Mouse (Mus musculus) limb, embryonic 14.5 days (tissue): Measurements from ENCODE around the gene Amtn. TPM values are rescaled to one million over a fixed set of nuclear protein-coding genes. Genes with fewer than 3 reads are reported as not detected.
"Not testable (repeated sequence)": the region's sequence is repeated elsewhere in the genome, so short reads cannot be mapped to it uniquely, and the experiment has no call there.

ENCODE experiments used
- ATAC-seq: fragments of 200-750 bp; cut with Nextera tagmentation; 2 replicates; pipeline ENCODE4 v1.8.0; 2017; ENCODE audit warnings: low read depth, moderate number of reproducible peaks, moderate TSS enrichment; ENCODE audit not compliant: low FRiP score
- DNase-seq: peaks from one replicate; pipeline ENCODE4 v3.0.0-alpha.2; 2015; ENCODE audit warnings: low spot score
- H3K27ac ChIP-seq: fragments of 300-500 bp; sonication (generic); replicated peaks from 2 replicates; pipeline ENCODE4 v1.5.1; 2014; ENCODE audit warnings: low read depth, mild to moderate bottlenecking, low read length, moderate library complexity, mixed read lengths
- H3K27me3 ChIP-seq: fragments of 300-500 bp; sonication (generic); 2 replicates; pipeline ENCODE4 v1.6.1; 2014; ENCODE audit warnings: low read length, mixed read lengths; ENCODE audit not compliant: control insufficient read depth, insufficient read depth
- H3K36me3 ChIP-seq: fragments of 300-500 bp; sonication (generic); 2 replicates; pipeline ENCODE4 v1.6.1; 2014; ENCODE audit warnings: mild to moderate bottlenecking, low read length, moderate library complexity, mixed read lengths; ENCODE audit not compliant: control insufficient read depth, insufficient read depth
- H3K4me1 ChIP-seq: fragments of 300-500 bp; sonication (generic); 2 replicates; pipeline ENCODE4 v1.6.1; 2014; ENCODE audit warnings: antibody characterized with exemption, low read length, mixed read lengths; ENCODE audit not compliant: control insufficient read depth, insufficient read depth
- H3K4me2 ChIP-seq: fragments of 300-500 bp; sonication (generic); replicated peaks from 2 replicates; pipeline ENCODE4 v1.6.1; 2014; ENCODE audit warnings: low read depth, mild to moderate bottlenecking, low read length, moderate library complexity; ENCODE audit not compliant: severe bottlenecking
- H3K4me3 ChIP-seq: fragments of 300-500 bp; sonication (generic); replicated peaks from 2 replicates; pipeline ENCODE4 v1.5.1; 2014; ENCODE audit warnings: low read length
- H3K9ac ChIP-seq: fragments of 300-500 bp; sonication (generic); 2 replicates; pipeline ENCODE4 v1.6.1; 2014; ENCODE audit warnings: mild to moderate bottlenecking, low read depth, low read length, moderate library complexity; ENCODE audit not compliant: severe bottlenecking
- H3K9me3 ChIP-seq: fragments of 300-500 bp; sonication (generic); 2 replicates; pipeline ENCODE4 v1.6.1; 2016; ENCODE audit warnings: low read length; ENCODE audit not compliant: control insufficient read depth
- POLR2A ChIP-seq: fragments of 200-500 bp; IDR thresholded peaks from 2 replicates; pipeline ENCODE4 v1.8.0; 2012; ENCODE audit warnings: inconsistent platforms, mild to moderate bottlenecking, moderate library complexity, borderline replicate concordance; ENCODE audit not compliant: insufficient read depth, insufficient read length; ENCODE audit errors: extremely low read depth
- WGBS: fragments of 180-500 bp; shearing (Covaris S2); extraction: QIAGEN DNeasy Blood & Tissue Kit; methylation state at CpG from one replicate; pipeline ENCODE4 v1.1.7; 2014; 5-methylcytosine and 5-hydroxymethylcytosine counted together
- polyA plus RNA-seq, 2 experiments: library from polyadenylated mRNA; depleted of rRNA in 1 of 2; stranded (reverse) in 1 of 2; unstranded in 1 of 2; fragments of >200 nt; fragmentation: Nextera tagmentation in 1 of 2; extraction: Ambion mirVana in 1 of 2; gene quantifications; 2 replicates each; pipeline versions ENCODE4 v1.2.1 to v1.2.3; 2012 to 2014

The Amtn gene
- polyA plus RNA-seq, 2 experiments = 1.3 to 6.5 TPM

GRCm38 (mm10) chr5:88398581-88398980 is 22.7 kb downstream of the Amtn start:
- ATAC-seq = no peak

GRCm38 (mm10) chr5:88399849-88400248 is 23.9 kb downstream of the Amtn start:
- Histone ChIP-seq H3K4me2 (no peak overlapping the region), H3K27me3 (no peaks in the 10 kb centered on the region), H3K27ac (no peak overlapping the region), H3K9me3 (no peaks in the 10 kb centered on the region), H3K4me3 (no peak overlapping the region), H3K9ac (no peak overlapping the region), H3K4me1 (no peaks in the 10 kb centered on the region), H3K36me3 (no peaks in the 10 kb centered on the region)
- peak; percentile 81 for DNase-seq
- ATAC-seq = peak; percentile 55; the same call in 1 of the 2 replicates
- no peak for TF ChIP-seq POLR2A
- 7% methylated on average over 6 of the region's 6 CpGs for WGBS

More at GRCm38 (mm10) chr5:88398581-88398980, 22.7 kb downstream of the Amtn start:
- DNase-seq = no peak
- H3K9me3 ChIP-seq = no peaks in the 10 kb centered on the region
- H3K4me2 ChIP-seq = no peak overlapping the region
- no peak overlapping the region for H3K27ac ChIP-seq
- H3K4me3 ChIP-seq = no peak overlapping the region
- H3K9ac ChIP-seq = no peak overlapping the region
- no peaks in the 10 kb centered on the region for H3K36me3 ChIP-seq
- WGBS = 75% methylated on average over 5 of the region's 5 CpGs
- no peaks in the 10 kb centered on the region for H3K4me1 ChIP-seq
- H3K27me3 ChIP-seq = no peaks in the 10 kb centered on the region
- no peak for TF ChIP-seq POLR2A

- Histone ChIP-seq H3K4me1 (no peaks in the 10 kb centered on the region), H3K9ac (no peak overlapping the region), H3K36me3 (no peaks in the 10 kb centered on the region), H3K4me3 (no peak overlapping the region), H3K27me3 (no peaks in the 10 kb centered on the region), H3K4me2 (no peak overlapping the region), H3K9me3 (no peaks in the 10 kb centered on the region), H3K27ac (no peak overlapping the region)
- WGBS = 67% methylated on average over 3 of the region's 3 CpGs
- no peak for TF ChIP-seq POLR2A
- no peak for DNase-seq
- ATAC-seq = no peak
Measured at GRCm38 (mm10) chr5:88401464-88401863, 25.6 kb downstream of the Amtn start.

GRCm38 (mm10) chr5:88420319-88421065 is 44.6 kb downstream of the Amtn start:
- 86% methylated on average over 8 of the region's 8 CpGs for WGBS

GRCm38 (mm10) chr5:88424892-88425291 is 49.0 kb downstream of the Amtn start:
- not testable (repeated sequence) for DNase-seq, H3K27me3 ChIP-seq, H3K4me1 ChIP-seq, H3K4me3 ChIP-seq, H3K4me2 ChIP-seq, H3K36me3 ChIP-seq, H3K27ac ChIP-seq, H3K9ac ChIP-seq, H3K9me3 ChIP-seq, ATAC-seq
- 50% methylated on average over 2 of the region's 2 CpGs for WGBS

More at GRCm38 (mm10) chr5:88420319-88421065, 44.6 kb downstream of the Amtn start:
- no peak overlapping the region for H3K4me3 ChIP-seq
- H3K4me1 ChIP-seq = no peaks in the 10 kb centered on the region
- H3K9me3 ChIP-seq = no peaks in the 10 kb centered on the region
- DNase-seq = no peak
- no peak overlapping the region for H3K9ac ChIP-seq
- H3K27ac ChIP-seq = no peak overlapping the region
- TF ChIP-seq POLR2A = no peak
- no peak overlapping the region for H3K4me2 ChIP-seq
- no peak for ATAC-seq
- H3K27me3 ChIP-seq = no peaks in the 10 kb centered on the region
- H3K36me3 ChIP-seq = no peaks in the 10 kb centered on the region

GRCm38 (mm10) chr5:88426753-88427152 is 50.8 kb downstream of the Amtn start:
- H3K4me3 ChIP-seq = no peak overlapping the region
- TF ChIP-seq POLR2A = no peak
- ATAC-seq (no peak), DNase-seq (peak; percentile 29)
- H3K4me1 ChIP-seq = no peaks in the 10 kb centered on the region
- no peak overlapping the region for H3K27ac ChIP-seq
- no peak overlapping the region for H3K4me2 ChIP-seq
- no peak overlapping the region for H3K9ac ChIP-seq
- H3K36me3 ChIP-seq = no peaks in the 10 kb centered on the region
- WGBS = 31% methylated on average over 1 of the region's 1 CpGs
- no peaks in the 10 kb centered on the region for H3K9me3 ChIP-seq
- no peaks in the 10 kb centered on the region for H3K27me3 ChIP-seq

Other genes starting within 250 kb of the Amtn start
- not detected in 2 replicates for gene Gm11115, start 222.0 kb upstream of the Amtn start, polyA plus RNA-seq (2012; rRNA removed)
- not detected in 2 replicates for gene Gm11115, start 222.0 kb upstream of the Amtn start, polyA plus RNA-seq (2014; fragmentation: Nextera tagmentation; extraction: Ambion mirVana)
- gene Gm7714, start 107.2 kb upstream of the Amtn start, polyA plus RNA-seq (2012; rRNA removed) = not detected in 2 replicates
- gene Gm7714, start 107.2 kb upstream of the Amtn start, polyA plus RNA-seq (2014; fragmentation: Nextera tagmentation; extraction: Ambion mirVana) = not detected in 2 replicates
- gene Prol1, start 58.8 kb upstream of the Amtn start, polyA plus RNA-seq (2012; rRNA removed) = not detected in 2 replicates
- gene Prol1, start 58.8 kb upstream of the Amtn start, polyA plus RNA-seq (2014; fragmentation: Nextera tagmentation; extraction: Ambion mirVana) = not detected in 2 replicates
- gene Ambn, start 79.9 kb downstream of the Amtn start, polyA plus RNA-seq (2012; rRNA removed) = 2.3 and 2.5 TPM in 2 replicates
- 2.8 and 3.9 TPM in 2 replicates for gene Ambn, start 79.9 kb downstream of the Amtn start, polyA plus RNA-seq (2014; fragmentation: Nextera tagmentation; extraction: Ambion mirVana)
- 0.03 and 0.06 TPM in 2 replicates for gene Enam, start 111.9 kb downstream of the Amtn start, polyA plus RNA-seq (2012; rRNA removed)
- gene Enam, start 111.9 kb downstream of the Amtn start, polyA plus RNA-seq (2014; fragmentation: Nextera tagmentation; extraction: Ambion mirVana) = 0.07 and 0.12 TPM in 2 replicates
- gene Jchain, start 151.8 kb downstream of the Amtn start, polyA plus RNA-seq (2012; rRNA removed) = 0.47 and 0.53 TPM in 2 replicates
- gene Jchain, start 151.8 kb downstream of the Amtn start, polyA plus RNA-seq (2014; fragmentation: Nextera tagmentation; extraction: Ambion mirVana) = 0.36 TPM in 1 of 2 replicates, not detected in the other
- gene Utp3, start 178.4 kb downstream of the Amtn start, polyA plus RNA-seq (2012; rRNA removed) = 24.1 and 43.5 TPM in 2 replicates
- 56.4 and 60.9 TPM in 2 replicates for gene Utp3, start 178.4 kb downstream of the Amtn start, polyA plus RNA-seq (2014; fragmentation: Nextera tagmentation; extraction: Ambion mirVana)
- 12.1 and 15.0 TPM in 2 replicates for gene Rufy3, start 188.9 kb downstream of the Amtn start, polyA plus RNA-seq (2012; rRNA removed)
- 9.6 and 10.4 TPM in 2 replicates for gene Rufy3, start 188.9 kb downstream of the Amtn start, polyA plus RNA-seq (2014; fragmentation: Nextera tagmentation; extraction: Ambion mirVana)